Mouse (Mus musculus) erythroblast, embryonic 14.5 days (primary cell): Measurements from ENCODE around the gene Cnpy1.

Experiments used
- GATA1 ChIP-seq: IDR thresholded peaks from 2 replicates; pipeline ENCODE4 v1.6.1; 2012; ENCODE audit warnings: low read length, inconsistent platforms, mixed read lengths
- TAL1 ChIP-seq: IDR thresholded peaks from 3 replicates; pipeline ENCODE4 v1.6.1; 2012; ENCODE audit warnings: low read length, inconsistent platforms, mixed read lengths

DNA sequence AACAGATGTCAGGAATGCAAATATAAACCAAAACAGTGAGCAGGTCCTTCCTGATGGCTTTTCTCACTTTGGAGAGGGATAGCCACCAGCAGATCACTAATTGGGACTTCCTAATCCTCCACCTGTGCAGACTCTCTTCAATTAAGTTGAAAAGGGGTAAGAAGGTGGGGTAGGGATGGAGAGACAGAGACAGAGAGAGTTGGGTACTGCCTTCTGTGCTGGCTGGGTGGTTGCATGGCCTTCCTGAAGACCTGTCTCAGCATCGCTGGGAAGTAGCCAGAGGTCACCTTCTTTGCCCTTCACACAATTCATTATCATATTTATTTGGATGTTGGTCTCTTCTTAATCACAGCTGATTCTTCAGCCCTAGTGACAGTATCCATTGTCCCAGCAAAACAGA, 26.0 kb downstream of the Cnpy1 start:
- TF ChIP-seq GATA1, result no peak
- TF ChIP-seq TAL1, result no peak
